Mouse (Mus musculus) neural tube, embryonic 11.5 days (tissue): ENCODE measurements around the gene Isg15. TPM values are rescaled to one million over a fixed set of nuclear protein-coding genes. Genes with fewer than 3 reads are reported as not detected.

Source experiments
- ATAC-seq: fragments of 200-750 bp; cut with Nextera tagmentation; 2 replicates; pipeline ENCODE4 v1.8.0; 2017; ENCODE audit warnings: moderate number of reproducible peaks, mild to moderate bottlenecking, moderate TSS enrichment, moderate library complexity; ENCODE audit not compliant: insufficient read depth, low FRiP score, low TSS enrichment
- DNase-seq: peaks from one replicate; pipeline ENCODE4 v3.0.0-alpha.2; 2015; ENCODE audit warnings: low spot score
- H3K27ac ChIP-seq: fragments of 300-500 bp; sonication (generic); 2 replicates; pipeline ENCODE4 v1.5.1; 2014; ENCODE audit warnings: low read depth, mild to moderate bottlenecking, low read length
- H3K27me3 ChIP-seq: fragments of 300-500 bp; sonication (generic); 2 replicates; pipeline ENCODE4 v1.6.1; 2014; ENCODE audit warnings: mild to moderate bottlenecking, low read length, mixed read lengths; ENCODE audit not compliant: control insufficient read depth, insufficient read depth
- H3K36me3 ChIP-seq: fragments of 300-500 bp; sonication (generic); 2 replicates; pipeline ENCODE4 v1.6.1; 2014; ENCODE audit warnings: mild to moderate bottlenecking, low read length, moderate library complexity, mixed read lengths; ENCODE audit not compliant: control insufficient read depth, insufficient read depth
- H3K4me1 ChIP-seq: fragments of 300-500 bp; sonication (generic); 2 replicates; pipeline ENCODE4 v1.6.1; 2014; ENCODE audit warnings: low read length, mixed read lengths; ENCODE audit not compliant: control insufficient read depth, insufficient read depth
- H3K4me2 ChIP-seq: fragments of 300-500 bp; sonication (generic); 2 replicates; pipeline ENCODE4 v1.6.1; 2014; ENCODE audit warnings: low read depth, mild to moderate bottlenecking, moderate library complexity
- H3K4me3 ChIP-seq: fragments of 300-500 bp; sonication (generic); 2 replicates; pipeline ENCODE4 v1.5.1; 2014; ENCODE audit warnings: low read depth, low read length
- H3K9ac ChIP-seq: fragments of 300-500 bp; sonication (generic); 2 replicates; pipeline ENCODE4 v1.6.1; 2014; ENCODE audit warnings: mild to moderate bottlenecking, low read length
- H3K9me3 ChIP-seq: fragments of 300-500 bp; sonication (generic); 2 replicates; pipeline ENCODE4 v1.6.1; 2016; ENCODE audit warnings: low read length; ENCODE audit not compliant: control insufficient read depth
- WGBS: fragments of 180-500 bp; shearing (Covaris S2); extraction: QIAGEN DNeasy Blood & Tissue Kit; methylation state at CpG from one replicate; pipeline ENCODE4 v1.1.7; 2014; 5-methylcytosine and 5-hydroxymethylcytosine counted together
- polyA plus RNA-seq: library from polyadenylated mRNA; unstranded; fragments of >200 nt; fragmentation: Nextera tagmentation; extraction: Ambion mirVana; gene quantifications from 2 replicates; pipeline ENCODE4 v1.2.1, GENCODE M21; 2014

The Isg15 gene
- polyA plus RNA-seq, 1 experiment from 2014 or later: not detected

GRCm38 (mm10) chr4:156209963-156210635, 9.5 kb upstream of the Isg15 start:
- WGBS: 79% methylated on average over 13 of the region's 13 CpGs
- H3K4me1 ChIP-seq: no peaks in the 10 kb centered on the region; the same call in 1 of the 2 replicates

GRCm38 (mm10) chr4:156208872-156209271, 8.3 kb upstream of the Isg15 start:
- Histone ChIP-seq H3K36me3 (no peaks in the 10 kb centered on the region), H3K4me1 (peaks cover 5% of the 10 kb centered on the region; the same call in 1 of the 2 replicates), H3K27ac (no peak overlapping the region), H3K27me3 (no peaks in the 10 kb centered on the region), H3K4me2 (no peak overlapping the region), H3K9me3 (no peaks in the 10 kb centered on the region), H3K9ac (no peak overlapping the region), H3K4me3 (no peak overlapping the region)
- ATAC-seq: no peak
- whole genome bisulfite sequencing: 92% methylated on average over 4 of the region's 4 CpGs
- no peak for DNase-seq

More at GRCm38 (mm10) chr4:156209963-156210635, 9.5 kb upstream of the Isg15 start:
- Histone ChIP-seq H3K9ac (no peak overlapping the region), H3K4me3 (no peak overlapping the region), H3K36me3 (no peaks in the 10 kb centered on the region), H3K27me3 (no peaks in the 10 kb centered on the region), H3K27ac (no peak overlapping the region), H3K4me2 (no peak overlapping the region), H3K9me3 (no peaks in the 10 kb centered on the region)
- DNase-seq (no peak), ATAC-seq (no peak)

- Histone ChIP-seq H3K27me3 (no peaks in the 10 kb centered on the region), H3K9ac (peak overlapping the region; percentile 79), H3K36me3 (no peaks in the 10 kb centered on the region), H3K27ac (peak overlapping the region; percentile 49; the same call in 1 of the 2 replicates), H3K4me2 (peak overlapping the region; percentile 97), H3K4me3 (peak overlapping the region; percentile 62), H3K9me3 (no peaks in the 10 kb centered on the region), H3K4me1 (peaks cover 12% of the 10 kb centered on the region)
- peak; percentile 52 for ATAC-seq
- under 1% methylated on average over 49 of the region's 49 CpGs for WGBS
- DNase-seq: peak; percentile 66
Observed at GRCm38 (mm10) chr4:156203413-156204131, 3.0 kb upstream of the Isg15 start.

- Histone ChIP-seq H3K4me1 (peaks cover 12% of the 10 kb centered on the region), H3K9me3 (no peaks in the 10 kb centered on the region), H3K27ac (peak within 1 kb of the TSS; percentile 49; the same call in 1 of the 2 replicates), H3K9ac (peak within 1 kb of the TSS; percentile 79), H3K27me3 (no peaks in the 10 kb centered on the region), H3K36me3 (no peaks in the 10 kb centered on the region), H3K4me2 (peak within 1 kb of the TSS; percentile 97), H3K4me3 (peak within 1 kb of the TSS; percentile 62)
- 1% methylated on average over 30 of the region's 39 CpGs for WGBS
- ATAC-seq: peak; percentile 80
- DNase-seq: peak; percentile 82
Observed at GRCm38 (mm10) chr4:156203001-156203412, 2.4 kb upstream of the Isg15 start, which contains the start of gene AW011738. Gene AW011738 (plus strand): TSS chr4:156203304.

GRCm38 (mm10) chr4:156202462-156202893, 1.9 kb upstream of the Isg15 start:
- Histone ChIP-seq H3K9ac (peak overlapping the region; percentile 32; the same call in 1 of the 2 replicates), H3K9me3 (no peaks in the 10 kb centered on the region), H3K27me3 (no peaks in the 10 kb centered on the region), H3K27ac (no peak overlapping the region), H3K4me2 (peak overlapping the region; percentile 97), H3K36me3 (no peaks in the 10 kb centered on the region), H3K4me3 (peak overlapping the region; percentile 62), H3K4me1 (peaks cover 12% of the 10 kb centered on the region)
- WGBS: 49% methylated on average over 12 of the region's 12 CpGs
- no peak for ATAC-seq
- DNase-seq: peak; percentile 10

- 0% methylated on average over 26 of the region's 26 CpGs for WGBS
- H3K4me1 ChIP-seq: peaks cover 27% of the 10 kb centered on the region
Observed at GRCm38 (mm10) chr4:156197829-156198205, 2.8 kb downstream of the Isg15 start.

GRCm38 (mm10) chr4:156197131-156197828, 3.3 kb downstream of the Isg15 start, which contains the start of gene Agrn:
Gene Agrn (minus strand): TSS chr4:156197488.
- no peaks in the 10 kb centered on the region for H3K9me3 ChIP-seq
- peaks cover 23% of the 10 kb centered on the region for H3K4me1 ChIP-seq
- peaks cover 4% of the 10 kb centered on the region for H3K36me3 ChIP-seq
- ATAC-seq (peak; percentile 78), DNase-seq (no peak)
- H3K9ac ChIP-seq: peak within 1 kb of the TSS; percentile 72
- H3K4me3 ChIP-seq: peak within 1 kb of the TSS; percentile 84
- no peaks in the 10 kb centered on the region for H3K27me3 ChIP-seq
- H3K4me2 ChIP-seq: peak within 1 kb of the TSS; percentile 80
- peak within 1 kb of the TSS; percentile 93 for H3K27ac ChIP-seq
- 0% methylated on average over 35 of the region's 88 CpGs for WGBS

More at GRCm38 (mm10) chr4:156197829-156198205, 2.8 kb downstream of the Isg15 start:
- H3K36me3 ChIP-seq: peaks cover 4% of the 10 kb centered on the region
- DNase-seq (peak; percentile 96), ATAC-seq (peak; percentile 95)
- peak overlapping the region; percentile 84 for H3K4me3 ChIP-seq
- peak overlapping the region; percentile 40 for H3K4me2 ChIP-seq
- no peaks in the 10 kb centered on the region for H3K27me3 ChIP-seq
- peak overlapping the region; percentile 93 for H3K27ac ChIP-seq
- peak overlapping the region; percentile 50 for H3K9ac ChIP-seq
- no peaks in the 10 kb centered on the region for H3K9me3 ChIP-seq
